Mouse (Mus musculus): Measurements from ENCODE around the gene Cry2. TPM values are rescaled to one million over a fixed set of nuclear protein-coding genes. Genes with fewer than 3 reads are reported as not detected.

Cry2 gene
- polyA plus RNA-seq, 1 experiment from 2014 or later = 33.3 TPM

GRCm38 (mm10) chr2:92471886-92472670, 38.2 kb upstream of the Cry2 start:
- Histone ChIP-seq H3K27me3 (ENCODE audit: control insufficient read depth, insufficient read depth, low read length) (no peaks in the 10 kb centered on the region), H3K4me3 (replicated peaks; ENCODE audit: low read depth, low read length) (no peak overlapping the region), H3K36me3 (ENCODE audit: control insufficient read depth, insufficient read depth, low read length) (no peaks in the 10 kb centered on the region), H3K27ac (replicated peaks; ENCODE audit: low read depth, low read length) (no peak overlapping the region), H3K4me2 (ENCODE audit: low read length) (no peak overlapping the region), H3K9ac (replicated peaks; ENCODE audit: low read length) (no peak overlapping the region), H3K9me3 (ENCODE audit: control insufficient read depth, low read length) (no peaks in the 10 kb centered on the region), H3K4me1 (ENCODE audit: control insufficient read depth, insufficient read depth, low read length) (no peaks in the 10 kb centered on the region)
- WGBS = 84% methylated on average over 12 of the region's 12 CpGs
- no peak for DNase-seq
- no peak for ATAC-seq (ENCODE audit: low FRiP score, low TSS enrichment)

- Histone ChIP-seq H3K36me3 (ENCODE audit: control insufficient read depth, insufficient read depth, low read length) (no peaks in the 10 kb centered on the region), H3K4me2 (ENCODE audit: low read length) (no peak overlapping the region), H3K27me3 (ENCODE audit: control insufficient read depth, insufficient read depth, low read length) (peaks cover 17% of the 10 kb centered on the region), H3K4me3 (replicated peaks; ENCODE audit: low read depth, low read length) (no peak overlapping the region), H3K27ac (replicated peaks; ENCODE audit: low read depth, low read length) (no peak overlapping the region), H3K4me1 (ENCODE audit: control insufficient read depth, insufficient read depth, low read length) (peaks cover 7% of the 10 kb centered on the region), H3K9me3 (ENCODE audit: control insufficient read depth, low read length) (no peaks in the 10 kb centered on the region), H3K9ac (replicated peaks; ENCODE audit: low read length) (no peak overlapping the region)
- 86% methylated on average over 3 of the region's 3 CpGs for WGBS
- ATAC-seq (ENCODE audit: low FRiP score, low TSS enrichment) (no peak), DNase-seq (no peak)
Measured at GRCm38 (mm10) chr2:92464690-92465089, 30.8 kb upstream of the Cry2 start.

- H3K27ac ChIP-seq (replicated peaks; ENCODE audit: low read depth, low read length) = no peak overlapping the region
- H3K4me2 ChIP-seq (ENCODE audit: low read length) = no peak overlapping the region
- H3K4me3 ChIP-seq (replicated peaks; ENCODE audit: low read depth, low read length) = no peak overlapping the region
- H3K9me3 ChIP-seq (ENCODE audit: control insufficient read depth, low read length) = no peaks in the 10 kb centered on the region
- ATAC-seq (ENCODE audit: low FRiP score, low TSS enrichment) (no peak), DNase-seq (no peak)
- H3K9ac ChIP-seq (replicated peaks; ENCODE audit: low read length) = no peak overlapping the region
- no peaks in the 10 kb centered on the region for H3K36me3 ChIP-seq (ENCODE audit: control insufficient read depth, insufficient read depth, low read length)
- H3K27me3 ChIP-seq (ENCODE audit: control insufficient read depth, insufficient read depth, low read length) = peaks cover 17% of the 10 kb centered on the region
- H3K4me1 ChIP-seq (ENCODE audit: control insufficient read depth, insufficient read depth, low read length) = peaks cover 30% of the 10 kb centered on the region
- WGBS = 84% methylated on average over 1 of the region's 1 CpGs
Measured at GRCm38 (mm10) chr2:92461215-92461614, 27.4 kb upstream of the Cry2 start.

GRCm38 (mm10) chr2:92459921-92460707, 26.3 kb upstream of the Cry2 start, which contains the start of gene Slc35c1:
TSS of gene Slc35c1 (minus strand) at chr2:92460538.
- H3K4me1 ChIP-seq (ENCODE audit: control insufficient read depth, insufficient read depth, low read length) = peaks cover 33% of the 10 kb centered on the region
- H3K4me3 ChIP-seq (replicated peaks; ENCODE audit: low read depth, low read length) = peak within 1 kb of the TSS; percentile 75
- H3K4me2 ChIP-seq (ENCODE audit: low read length) = peak within 1 kb of the TSS; percentile 90
- H3K27ac ChIP-seq (replicated peaks; ENCODE audit: low read depth, low read length) = peak within 1 kb of the TSS; percentile 61
- H3K9me3 ChIP-seq (ENCODE audit: control insufficient read depth, low read length) = no peaks in the 10 kb centered on the region
- H3K9ac ChIP-seq (replicated peaks; ENCODE audit: low read length) = peak within 1 kb of the TSS; percentile 66
- ATAC-seq (ENCODE audit: low FRiP score, low TSS enrichment) = 0 out of 2 replicates have a peak, but pooled peaks have one; percentile 52
- peaks cover 17% of the 10 kb centered on the region for H3K27me3 ChIP-seq (ENCODE audit: control insufficient read depth, insufficient read depth, low read length)
- H3K36me3 ChIP-seq (ENCODE audit: control insufficient read depth, insufficient read depth, low read length) = no peaks in the 10 kb centered on the region
- DNase-seq = peak; percentile 26
- WGBS = 2% methylated on average over 34 of the region's 34 CpGs

GRCm38 (mm10) chr2:92459141-92459920, 25.5 kb upstream of the Cry2 start:
- peak overlapping the region; percentile 90 for H3K4me2 ChIP-seq (ENCODE audit: low read length)
- under 1% methylated on average over 55 of the region's 55 CpGs for WGBS
- H3K36me3 ChIP-seq (ENCODE audit: control insufficient read depth, insufficient read depth, low read length) = peaks cover 1% of the 10 kb centered on the region; the same call in 1 of the 2 replicates
- peak; percentile 82 for ATAC-seq (ENCODE audit: low FRiP score, low TSS enrichment)
- H3K27me3 ChIP-seq (ENCODE audit: control insufficient read depth, insufficient read depth, low read length) = peaks cover 17% of the 10 kb centered on the region
- no peaks in the 10 kb centered on the region for H3K9me3 ChIP-seq (ENCODE audit: control insufficient read depth, low read length)
- peak overlapping the region; percentile 61 for H3K27ac ChIP-seq (replicated peaks; ENCODE audit: low read depth, low read length)
- H3K4me3 ChIP-seq (replicated peaks; ENCODE audit: low read depth, low read length) = peak overlapping the region; percentile 75
- H3K4me1 ChIP-seq (ENCODE audit: control insufficient read depth, insufficient read depth, low read length) = peaks cover 33% of the 10 kb centered on the region
- peak overlapping the region; percentile 66 for H3K9ac ChIP-seq (replicated peaks; ENCODE audit: low read length)
- peak; percentile 92 for DNase-seq

- 71% methylated on average over 13 of the region's 13 CpGs for WGBS
- H3K9me3 ChIP-seq (ENCODE audit: control insufficient read depth, low read length) = no peaks in the 10 kb centered on the region
- peaks cover 10% of the 10 kb centered on the region for H3K36me3 ChIP-seq (ENCODE audit: control insufficient read depth, insufficient read depth, low read length)
- peak overlapping the region; percentile 66 for H3K9ac ChIP-seq (replicated peaks; ENCODE audit: low read length)
- peak overlapping the region; percentile 90 for H3K4me2 ChIP-seq (ENCODE audit: low read length)
- no peak overlapping the region for H3K27ac ChIP-seq (replicated peaks; ENCODE audit: low read depth, low read length)
- DNase-seq (no peak), ATAC-seq (ENCODE audit: low FRiP score, low TSS enrichment) (no peak)
- peaks cover 17% of the 10 kb centered on the region for H3K27me3 ChIP-seq (ENCODE audit: control insufficient read depth, insufficient read depth, low read length)
- peak overlapping the region; percentile 75 for H3K4me3 ChIP-seq (replicated peaks; ENCODE audit: low read depth, low read length)
- peaks cover 33% of the 10 kb centered on the region for H3K4me1 ChIP-seq (ENCODE audit: control insufficient read depth, insufficient read depth, low read length)
Measured at GRCm38 (mm10) chr2:92458481-92458880, 24.6 kb upstream of the Cry2 start.

- ATAC-seq (ENCODE audit: low FRiP score, low TSS enrichment) = no peak
- peaks cover 17% of the 10 kb centered on the region for H3K36me3 ChIP-seq (ENCODE audit: control insufficient read depth, insufficient read depth, low read length)
- no peak overlapping the region for H3K4me3 ChIP-seq (replicated peaks; ENCODE audit: low read depth, low read length)
- H3K27me3 ChIP-seq (ENCODE audit: control insufficient read depth, insufficient read depth, low read length) = peaks cover 17% of the 10 kb centered on the region
- peak overlapping the region; percentile 21; the same call in 1 of the 2 replicates for H3K4me2 ChIP-seq (ENCODE audit: low read length)
- no peak overlapping the region for H3K27ac ChIP-seq (replicated peaks; ENCODE audit: low read depth, low read length)
- peaks cover 33% of the 10 kb centered on the region for H3K4me1 ChIP-seq (ENCODE audit: control insufficient read depth, insufficient read depth, low read length)
- WGBS = 69% methylated on average over 8 of the region's 8 CpGs
- H3K9me3 ChIP-seq (ENCODE audit: control insufficient read depth, low read length) = no peaks in the 10 kb centered on the region
- DNase-seq = no peak
- peak overlapping the region; percentile 4; the same call in 1 of the 2 replicates for H3K9ac ChIP-seq (replicated peaks; ENCODE audit: low read length)
Measured at GRCm38 (mm10) chr2:92456970-92457530, 23.2 kb upstream of the Cry2 start.

- Histone ChIP-seq H3K4me1 (ENCODE audit: control insufficient read depth, insufficient read depth, low read length) (peaks cover 33% of the 10 kb centered on the region), H3K27me3 (ENCODE audit: control insufficient read depth, insufficient read depth, low read length) (peaks cover 8% of the 10 kb centered on the region), H3K4me3 (replicated peaks; ENCODE audit: low read depth, low read length) (no peak overlapping the region), H3K27ac (replicated peaks; ENCODE audit: low read depth, low read length) (no peak overlapping the region), H3K9me3 (ENCODE audit: control insufficient read depth, low read length) (no peaks in the 10 kb centered on the region), H3K4me2 (ENCODE audit: low read length) (no peak overlapping the region), H3K9ac (replicated peaks; ENCODE audit: low read length) (peak overlapping the region; percentile 16; the same call in 1 of the 2 replicates), H3K36me3 (ENCODE audit: control insufficient read depth, insufficient read depth, low read length) (peaks cover 18% of the 10 kb centered on the region)
- no peak for DNase-seq
- no peak for ATAC-seq (ENCODE audit: low FRiP score, low TSS enrichment)
- WGBS = 55% methylated on average over 2 of the region's 3 CpGs
Measured at GRCm38 (mm10) chr2:92455704-92456103, 21.9 kb upstream of the Cry2 start.
